Mouse (Mus musculus) liver, embryonic 12.5 days (tissue): Measurements from ENCODE around the gene Gsn. TPM values are rescaled to one million over a fixed set of nuclear protein-coding genes. Genes with fewer than 3 reads are reported as not detected.
A peak's percentile ranks its signal among the peaks of the same experiment; 100 is the strongest.

Experiments used
- ATAC-seq: fragments of 200-750 bp; cut with Nextera tagmentation; 2 replicates; pipeline ENCODE4 v1.8.0; 2017; ENCODE audit warnings: moderate number of reproducible peaks, mild to moderate bottlenecking, moderate library complexity
- H3K27ac ChIP-seq: fragments of 300-500 bp; sonication (generic); 2 replicates; pipeline ENCODE4 v1.5.1; 2016; ENCODE audit warnings: mild to moderate bottlenecking
- H3K27me3 ChIP-seq: fragments of 300-500 bp; sonication (generic); replicated peaks from 2 replicates; pipeline ENCODE4 v1.6.1; 2016; ENCODE audit warnings: mild to moderate bottlenecking, moderate library complexity
- H3K36me3 ChIP-seq: fragments of 300-500 bp; sonication (generic); 2 replicates; pipeline ENCODE4 v1.6.1; 2016; ENCODE audit warnings: mild to moderate bottlenecking, moderate library complexity
- H3K4me1 ChIP-seq: fragments of 300-500 bp; sonication (generic); 2 replicates; pipeline ENCODE4 v1.6.1; 2016
- H3K4me2 ChIP-seq: fragments of 300-500 bp; sonication (generic); 2 replicates; pipeline ENCODE4 v1.6.1; 2016; ENCODE audit warnings: mild to moderate bottlenecking, moderate library complexity
- H3K4me3 ChIP-seq: fragments of 300-500 bp; sonication (generic); 2 replicates; pipeline ENCODE4 v1.5.1; 2016; ENCODE audit warnings: mild to moderate bottlenecking, moderate library complexity
- H3K9ac ChIP-seq: fragments of 300-500 bp; sonication (generic); 2 replicates; pipeline ENCODE4 v1.6.1; 2016; ENCODE audit warnings: mild to moderate bottlenecking, moderate library complexity
- H3K9me3 ChIP-seq: fragments of 300-500 bp; sonication (generic); replicated peaks from 2 replicates; pipeline ENCODE4 v1.6.1; 2016; ENCODE audit warnings: mild to moderate bottlenecking, moderate library complexity
- WGBS: fragments of 180-500 bp; shearing (Covaris S2); methylation state at CpG from one replicate; pipeline ENCODE4 v1.1.7; 2016; ENCODE audit not compliant: insufficient replicate concordance; 5-methylcytosine and 5-hydroxymethylcytosine counted together
- polyA plus RNA-seq: library from polyadenylated mRNA; unstranded; fragments of >200 nt; fragmentation: Nextera tagmentation; extraction: Ambion mirVana; gene quantifications from 2 replicates; pipeline ENCODE4 v1.2.1, GENCODE M21; 2016

The Gsn gene
- polyA plus RNA-seq, 1 experiment from 2014 or later, result 80.4 TPM

DNA sequence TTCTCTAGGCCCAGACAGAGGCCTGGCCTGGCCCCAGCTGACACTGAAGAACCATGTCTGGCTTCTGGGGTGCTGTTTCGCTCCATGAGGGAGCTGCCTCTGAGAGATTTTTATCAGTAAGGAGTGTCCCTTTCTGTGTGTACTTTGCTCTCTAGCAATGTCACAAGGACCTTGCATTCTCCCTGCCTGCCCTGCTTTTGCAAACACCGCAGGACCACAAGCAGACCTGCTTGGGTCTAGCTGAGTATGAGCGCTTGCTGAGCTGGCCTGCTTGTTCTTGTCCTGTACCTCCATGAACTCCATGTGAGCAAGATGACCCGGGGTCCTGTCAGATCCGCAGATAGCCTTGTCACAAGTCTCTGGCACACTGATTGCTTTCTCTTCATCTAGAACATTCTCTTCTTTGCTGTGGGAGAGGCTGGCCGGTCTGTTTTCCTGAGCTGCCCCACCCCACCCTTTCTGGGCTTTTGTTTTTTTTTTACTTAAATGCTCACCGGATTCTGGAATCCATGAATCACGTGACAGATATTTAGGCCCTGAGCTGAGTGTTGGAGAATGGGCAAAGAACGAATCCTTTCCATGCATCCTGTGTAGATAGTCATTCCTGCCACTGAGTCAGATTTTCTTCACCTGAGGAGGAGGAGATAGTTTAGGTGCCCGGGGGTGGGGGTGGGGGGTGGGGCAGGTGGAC lies 11.8 kb downstream of the Gsn start:
- no peak overlapping the region for H3K27ac ChIP-seq
- no peak overlapping the region for H3K4me2 ChIP-seq
- ATAC-seq, result no peak

DNA sequence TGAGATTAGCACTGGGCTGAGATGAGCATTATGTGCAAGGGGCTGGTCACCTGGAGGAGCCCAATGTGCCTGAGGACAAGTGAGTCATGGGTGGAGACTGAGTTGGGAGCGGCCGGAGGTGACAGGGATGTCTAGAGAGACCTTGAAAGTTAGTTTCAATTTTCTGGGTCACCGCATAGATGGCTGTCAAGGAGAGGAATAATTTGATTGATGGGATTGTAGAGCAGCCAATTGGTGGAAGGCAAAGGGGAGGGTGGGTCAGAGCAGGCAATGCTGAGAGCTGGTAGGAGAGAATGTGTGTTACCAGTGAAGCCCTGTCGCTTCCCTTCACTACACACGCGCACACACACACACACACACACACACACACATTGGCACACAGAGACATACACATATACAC lies 13.0 kb downstream of the Gsn start:
- Histone ChIP-seq H3K9ac (no peak overlapping the region), H3K36me3 (no peaks in the 10 kb centered on the region), H3K27me3 (peaks cover 9% of the 10 kb centered on the region; the same call in 1 of the 2 replicates), H3K27ac (no peak overlapping the region), H3K4me2 (no peak overlapping the region), H3K9me3 (no peaks in the 10 kb centered on the region), H3K4me3 (no peak overlapping the region), H3K4me1 (peaks cover 9% of the 10 kb centered on the region; the same call in 1 of the 2 replicates)
- ATAC-seq, result no peak
- WGBS, result 82% methylated on average over 6 of the region's 6 CpGs

More for the DNA sequence above, 11.8 kb downstream of the Gsn start:
- Histone ChIP-seq H3K4me3 (no peak overlapping the region), H3K36me3 (no peaks in the 10 kb centered on the region), H3K4me1 (peaks cover 12% of the 10 kb centered on the region; the same call in 1 of the 2 replicates), H3K27me3 (peaks cover 7% of the 10 kb centered on the region; the same call in 1 of the 2 replicates), H3K9me3 (no peaks in the 10 kb centered on the region), H3K9ac (no peak overlapping the region)
- WGBS, result 71% methylated on average over 10 of the region's 10 CpGs

DNA sequence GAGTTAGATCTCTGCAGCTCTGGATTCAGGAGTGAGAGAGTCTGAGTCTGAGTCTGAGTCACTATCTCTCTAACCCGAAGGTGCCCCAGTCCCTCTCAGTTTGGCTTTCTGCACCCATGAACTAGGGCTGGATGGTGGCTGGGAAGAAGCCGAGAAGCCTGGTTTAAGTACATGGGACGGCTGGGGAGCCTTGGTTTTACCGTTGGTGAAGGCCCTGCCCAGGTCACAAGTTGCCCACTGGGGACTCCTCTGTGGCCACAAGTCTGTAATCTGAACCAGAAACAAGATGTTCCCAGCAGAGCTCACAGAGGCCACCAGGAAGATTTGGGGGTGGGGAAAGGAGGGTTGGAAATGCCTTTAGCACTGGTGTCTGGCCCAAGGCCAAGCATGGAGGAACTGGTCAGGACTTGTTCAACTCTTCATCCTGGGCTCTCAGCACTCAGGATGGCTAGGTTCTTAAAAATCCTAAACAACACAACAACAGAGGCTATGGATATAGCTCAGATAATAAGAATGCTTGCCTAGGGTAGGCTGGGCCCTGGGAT lies 13.6 kb downstream of the Gsn start:
- Histone ChIP-seq H3K27ac (no peak overlapping the region), H3K36me3 (no peaks in the 10 kb centered on the region), H3K9me3 (no peaks in the 10 kb centered on the region), H3K4me1 (0 out of 2 replicates have a peak, but pooled peaks cover 5% of the 10 kb centered on the region), H3K9ac (no peak overlapping the region), H3K27me3 (peaks cover 10% of the 10 kb centered on the region; the same call in 1 of the 2 replicates), H3K4me3 (no peak overlapping the region), H3K4me2 (no peak overlapping the region)
- 58% methylated on average over 4 of the region's 4 CpGs for WGBS
- ATAC-seq, result no peak

- Histone ChIP-seq H3K36me3 (no peaks in the 10 kb centered on the region), H3K27ac (no peak overlapping the region), H3K4me2 (no peak overlapping the region), H3K4me3 (no peak overlapping the region), H3K9me3 (no peaks in the 10 kb centered on the region), H3K9ac (no peak overlapping the region), H3K27me3 (peaks cover 14% of the 10 kb centered on the region; the same call in 1 of the 2 replicates), H3K4me1 (0 out of 2 replicates have a peak, but pooled peaks cover 5% of the 10 kb centered on the region)
- no peak for ATAC-seq
- 28% methylated on average over 10 of the region's 10 CpGs for WGBS
Measured at GRCm38 (mm10) chr2:35270531-35270984, 14.4 kb downstream of the Gsn start.

GRCm38 (mm10) chr2:35271817-35272216 lies 15.6 kb downstream of the Gsn start:
- no peak overlapping the region for H3K9ac ChIP-seq
- H3K4me3 ChIP-seq, result no peak overlapping the region
- 0 out of 2 replicates have a peak, but pooled peaks cover 5% of the 10 kb centered on the region for H3K4me1 ChIP-seq
- H3K36me3 ChIP-seq, result no peaks in the 10 kb centered on the region
- H3K9me3 ChIP-seq, result no peaks in the 10 kb centered on the region
- no peak overlapping the region for H3K4me2 ChIP-seq
- H3K27me3 ChIP-seq, result peaks cover 7% of the 10 kb centered on the region; the same call in 1 of the 2 replicates
- no peak overlapping the region for H3K27ac ChIP-seq
- WGBS, result 49% methylated on average over 2 of the region's 2 CpGs
- ATAC-seq, result no peak

DNA sequence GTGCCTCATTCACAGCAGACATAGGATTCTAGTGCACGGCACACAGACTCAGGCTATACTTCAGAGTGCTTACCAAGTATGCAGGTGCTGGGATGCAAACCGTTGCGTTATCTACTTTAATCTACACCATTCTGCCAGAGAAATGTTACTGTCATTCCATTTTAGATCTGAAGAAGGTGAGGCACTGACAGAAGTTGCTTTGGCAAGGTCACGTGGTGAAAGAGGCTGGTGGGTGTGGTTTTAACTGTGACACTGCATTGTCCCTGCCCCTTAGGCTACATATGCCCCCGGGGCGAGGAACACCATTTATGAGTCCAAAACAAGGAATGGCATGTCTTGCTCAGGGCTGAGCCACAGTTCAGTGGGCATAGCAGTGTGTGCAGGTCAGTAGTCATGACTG lies 16.7 kb downstream of the Gsn start:
- Histone ChIP-seq H3K4me2 (no peak overlapping the region), H3K36me3 (no peaks in the 10 kb centered on the region), H3K4me1 (0 out of 2 replicates have a peak, but pooled peaks cover 5% of the 10 kb centered on the region), H3K9me3 (no peaks in the 10 kb centered on the region), H3K27ac (no peak overlapping the region), H3K9ac (no peak overlapping the region), H3K27me3 (peaks cover 7% of the 10 kb centered on the region; the same call in 1 of the 2 replicates), H3K4me3 (no peak overlapping the region)
- 68% methylated on average over 6 of the region's 6 CpGs for WGBS
- ATAC-seq, result no peak

DNA sequence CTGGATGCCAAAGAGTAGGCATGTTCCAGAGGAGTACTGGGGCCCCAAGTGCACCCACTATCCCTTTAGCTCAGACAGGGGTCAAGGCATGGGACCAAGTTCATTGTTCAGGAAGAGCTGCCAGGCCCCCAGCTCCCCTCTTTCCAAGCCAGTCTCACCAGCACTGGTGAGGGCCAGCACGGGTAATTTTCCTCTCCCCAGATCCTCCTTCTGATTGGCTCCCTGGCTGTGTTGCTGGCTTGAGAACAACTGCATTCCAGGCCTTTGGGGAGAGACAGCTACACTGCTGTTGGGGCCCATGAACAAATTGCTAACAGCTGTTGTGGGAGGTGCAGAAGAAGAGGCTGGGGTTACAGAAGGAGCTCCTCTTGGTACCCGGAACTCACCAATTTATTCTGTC lies 17.4 kb downstream of the Gsn start:
- Histone ChIP-seq H3K9me3 (no peaks in the 10 kb centered on the region), H3K27me3 (peaks cover 7% of the 10 kb centered on the region; the same call in 1 of the 2 replicates), H3K9ac (no peak overlapping the region), H3K4me2 (no peak overlapping the region), H3K4me1 (0 out of 2 replicates have a peak, but pooled peaks cover 5% of the 10 kb centered on the region), H3K4me3 (no peak overlapping the region), H3K27ac (no peak overlapping the region), H3K36me3 (no peaks in the 10 kb centered on the region)
- 48% methylated on average over 2 of the region's 2 CpGs for WGBS
- no peak for ATAC-seq

- H3K4me2 ChIP-seq, result no peak overlapping the region
- no peaks in the 10 kb centered on the region for H3K9me3 ChIP-seq
- peaks cover 16% of the 10 kb centered on the region; the same call in 1 of the 2 replicates for H3K4me1 ChIP-seq
- H3K27me3 ChIP-seq, result peaks cover 36% of the 10 kb centered on the region
- no peak overlapping the region for H3K9ac ChIP-seq
- ATAC-seq, result no peak
- no peak overlapping the region for H3K27ac ChIP-seq
- H3K36me3 ChIP-seq, result no peaks in the 10 kb centered on the region
- 50% methylated on average over 3 of the region's 3 CpGs for WGBS
- no peak overlapping the region for H3K4me3 ChIP-seq
Measured at GRCm38 (mm10) chr2:35277686-35278085, 21.5 kb downstream of the Gsn start.

DNA sequence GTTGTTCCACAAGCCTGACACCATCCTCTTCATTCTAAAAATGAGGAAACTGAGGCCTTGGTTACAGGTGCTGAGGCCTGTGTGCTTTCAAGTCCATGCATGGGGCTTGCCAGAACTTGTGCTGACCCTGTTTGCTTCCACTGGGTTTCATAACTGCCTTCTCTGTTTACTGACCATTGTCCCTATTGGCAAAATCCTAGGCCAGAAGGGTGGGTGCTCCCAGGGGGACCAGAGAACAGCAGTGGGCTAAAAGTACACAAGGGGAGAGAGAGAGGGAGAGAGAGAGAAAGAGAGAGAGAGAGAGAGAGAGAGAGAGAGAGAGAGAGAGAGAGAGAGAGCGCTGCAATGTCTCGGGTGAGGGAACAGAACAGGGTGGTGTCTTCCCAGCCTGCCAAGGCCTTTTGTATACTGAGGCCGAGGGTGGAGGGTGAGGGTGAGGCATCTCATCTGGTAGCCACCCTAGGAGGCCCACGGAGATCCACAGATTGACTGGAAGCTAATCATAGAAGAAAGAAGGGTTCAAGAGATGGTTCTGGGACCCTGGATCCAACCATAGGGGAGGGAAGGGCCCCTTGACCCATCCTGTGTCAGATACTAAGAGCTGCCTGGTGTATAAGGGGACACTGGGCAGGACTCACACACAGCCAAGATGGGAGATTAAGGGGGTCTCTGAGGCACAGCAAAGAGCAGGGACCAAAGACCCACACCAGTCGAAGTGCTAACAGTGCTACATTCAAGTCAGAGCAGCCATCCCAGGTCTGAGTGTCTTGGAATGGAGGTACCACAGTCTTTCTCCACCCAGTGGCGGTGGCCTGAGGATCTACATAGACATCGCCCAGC lies 22.4 kb downstream of the Gsn start:
- Histone ChIP-seq H3K4me1 (peaks cover 21% of the 10 kb centered on the region), H3K36me3 (no peaks in the 10 kb centered on the region), H3K9me3 (no peaks in the 10 kb centered on the region), H3K27ac (no peak overlapping the region), H3K4me2 (no peak overlapping the region), H3K4me3 (no peak overlapping the region), H3K9ac (no peak overlapping the region), H3K27me3 (peaks cover 45% of the 10 kb centered on the region)
- no peak for ATAC-seq
- 60% methylated on average over 7 of the region's 7 CpGs for WGBS

- no peak overlapping the region for H3K4me2 ChIP-seq
- 53% methylated on average over 3 of the region's 3 CpGs for WGBS
- peaks cover 26% of the 10 kb centered on the region for H3K4me1 ChIP-seq
- H3K4me3 ChIP-seq, result no peak overlapping the region
- no peak overlapping the region for H3K27ac ChIP-seq
- H3K36me3 ChIP-seq, result no peaks in the 10 kb centered on the region
- H3K9me3 ChIP-seq, result no peaks in the 10 kb centered on the region
- H3K27me3 ChIP-seq, result peaks cover 53% of the 10 kb centered on the region
- ATAC-seq, result peak; percentile 52
- no peak overlapping the region for H3K9ac ChIP-seq
Measured at GRCm38 (mm10) chr2:35280001-35280400, 23.8 kb downstream of the Gsn start.

GRCm38 (mm10) chr2:35282214-35282613 lies 26.0 kb downstream of the Gsn start:
- H3K4me2 ChIP-seq, result peak overlapping the region; percentile 59
- no peak overlapping the region for H3K9ac ChIP-seq
- H3K4me1 ChIP-seq, result peaks cover 26% of the 10 kb centered on the region
- H3K9me3 ChIP-seq, result no peaks in the 10 kb centered on the region
- peak overlapping the region; percentile 43 for H3K4me3 ChIP-seq
- ATAC-seq, result no peak; the same call in 1 of the 2 replicates
- H3K27ac ChIP-seq, result no peak overlapping the region
- WGBS, result 2% methylated on average over 32 of the region's 32 CpGs
- H3K36me3 ChIP-seq, result no peaks in the 10 kb centered on the region
- H3K27me3 ChIP-seq, result peaks cover 60% of the 10 kb centered on the region
